Mouse (Mus musculus): ENCODE data around the gene Mia. TPM values are rescaled to one million over a fixed set of nuclear protein-coding genes. Genes with fewer than 3 reads are reported as not detected.

The Mia gene
- total RNA-seq (2014; rRNA removed): 4.3 and 20.6 TPM in 2 replicates
- 17.6 and 20.4 TPM in 2 replicates for polyA plus RNA-seq (2015; fragmentation: Nextera tagmentation; extraction: Ambion mirVana)

DNA sequence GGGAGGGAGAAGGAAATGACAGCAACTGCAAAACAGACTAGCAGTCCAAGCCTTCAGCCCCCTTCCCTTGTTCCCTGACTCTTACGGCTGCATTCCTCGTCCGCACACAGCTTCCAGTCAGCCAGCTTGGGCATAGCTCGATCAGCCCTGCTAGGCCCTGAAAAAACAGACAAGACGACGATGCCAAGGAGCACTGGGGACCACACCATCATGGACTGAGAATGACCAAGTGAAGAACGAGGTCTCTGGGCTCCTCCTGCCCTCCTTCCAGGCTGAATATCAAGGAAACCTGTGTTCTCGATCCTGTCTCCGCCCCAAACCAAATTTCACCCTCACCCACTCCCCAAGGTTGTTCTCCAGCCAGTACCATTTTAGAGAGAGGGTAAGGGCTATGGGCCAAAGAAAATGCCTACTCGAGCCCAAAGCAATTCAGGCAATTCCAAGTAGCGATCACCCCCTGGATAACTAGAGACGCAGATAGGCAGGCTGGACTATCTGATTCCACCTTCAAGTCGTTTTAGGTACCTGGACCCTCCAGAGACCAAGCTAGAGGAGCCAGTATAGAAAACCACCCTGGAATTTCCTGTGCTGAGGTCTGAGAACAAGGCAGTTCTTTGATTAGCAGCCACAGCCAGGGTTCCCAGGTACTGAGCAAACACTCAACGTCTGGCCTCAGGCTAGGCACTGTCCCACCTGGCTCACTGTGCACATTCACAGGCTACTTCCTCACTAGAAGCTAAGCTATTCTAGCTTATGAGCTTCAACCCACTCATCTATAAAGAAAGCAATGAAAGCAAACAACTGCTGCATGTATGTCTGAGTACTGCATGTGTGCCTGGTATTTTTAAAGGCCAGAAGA, at the start of gene Mia, which contains the start of gene Gm21983:
Gene Mia, minus strand, starts transcription at position 321 of the 859 bp plus-strand sequence.
Gene Gm21983, minus strand, starts transcription at position 250 of the 859 bp plus-strand sequence.
- H3K36me3 ChIP-seq (ENCODE audit: insufficient read depth, low read length): peaks cover 12% of the 10 kb centered on the region
- peak; percentile 28 for DNase-seq (ENCODE audit: low spot score)
- H3K27me3 ChIP-seq (ENCODE audit: insufficient read depth, low read length): no peaks in the 10 kb centered on the region
- TF ChIP-seq CTCF (IDR thresholded peaks at IDR 0.05): no peak
- 71% methylated on average over 14 of the region's 14 CpGs for WGBS
- H3K4me3 ChIP-seq (ENCODE audit: low read depth, low read length): no peak within 1 kb of the TSS
- H3K4me2 ChIP-seq (ENCODE audit: low read depth, low read length, poor library complexity, severe bottlenecking): no peak within 1 kb of the TSS
- no peak for ATAC-seq (ENCODE audit: low FRiP score)
- H3K9me3 ChIP-seq (ENCODE audit: low read length): no peaks in the 10 kb centered on the region
- no peaks in the 10 kb centered on the region for H3K4me1 ChIP-seq (ENCODE audit: insufficient read depth, low read length)
- H3K27ac ChIP-seq (ENCODE audit: low read depth, low read length): no peak within 1 kb of the TSS
- H3K9ac ChIP-seq (replicated peaks; ENCODE audit: low read length, poor library complexity, severe bottlenecking): 0 out of 2 replicates have a peak within 1 kb of the TSS, but pooled peaks have one; percentile 8

- Histone ChIP-seq H3K9me3 (ENCODE audit: low read length) (no peaks in the 10 kb centered on the region), H3K27ac (ENCODE audit: low read depth, low read length) (peak overlapping the region; percentile 81), H3K4me2 (ENCODE audit: low read depth, low read length, poor library complexity, severe bottlenecking) (peak overlapping the region; percentile 91), H3K4me3 (ENCODE audit: low read depth, low read length) (peak overlapping the region; percentile 78), H3K4me1 (ENCODE audit: insufficient read depth, low read length) (peaks cover 35% of the 10 kb centered on the region), H3K27me3 (ENCODE audit: insufficient read depth, low read length) (no peaks in the 10 kb centered on the region), H3K36me3 (ENCODE audit: insufficient read depth, low read length) (no peaks in the 10 kb centered on the region), H3K9ac (replicated peaks; ENCODE audit: low read length, poor library complexity, severe bottlenecking) (peak overlapping the region; percentile 86; the same call in 1 of the 2 replicates)
- WGBS: 15% methylated on average over 6 of the region's 6 CpGs
- no peak for DNase-seq (ENCODE audit: low spot score)
- no peak for TF ChIP-seq CTCF (IDR thresholded peaks at IDR 0.05)
- ATAC-seq (ENCODE audit: low FRiP score): no peak; the same call in 1 of the 2 replicates
Measured at GRCm38 (mm10) chr7:27228865-27229264, 47.9 kb upstream of the Mia start.

DNA sequence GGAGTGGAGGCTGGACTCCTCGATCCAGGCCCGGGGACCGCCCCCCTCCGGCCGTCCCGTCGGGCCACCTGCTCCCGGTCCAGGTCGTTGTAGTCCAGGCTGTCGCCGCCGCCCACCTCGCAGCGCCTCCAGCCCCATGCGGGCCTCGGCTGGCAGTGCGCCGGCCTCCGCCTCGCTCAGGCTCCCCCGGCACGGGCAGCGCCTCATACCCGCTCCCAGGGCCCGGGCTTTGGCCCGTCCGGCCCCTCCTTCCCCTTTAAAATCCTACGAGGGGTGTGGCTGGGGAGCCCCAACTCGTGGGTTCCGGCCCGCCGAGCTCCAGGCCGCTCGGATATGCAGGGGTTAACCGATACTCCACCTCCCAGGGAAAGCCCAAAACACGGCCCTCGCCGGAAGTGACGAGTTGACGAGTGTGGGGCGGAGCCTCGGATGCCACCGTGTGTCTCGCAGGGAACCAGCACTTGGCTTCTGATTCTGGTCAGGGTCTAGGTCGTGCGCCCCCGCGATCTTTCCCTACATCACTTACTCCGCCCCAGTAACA, 47.4 kb upstream of the Mia start, which contains the start of gene Itpkc:
Gene Itpkc, minus strand, starts transcription at position 381 of the 541 bp plus-strand sequence.
- DNase-seq (ENCODE audit: low spot score) (peak; percentile 96), ATAC-seq (ENCODE audit: low FRiP score) (peak; percentile 77)
- Histone ChIP-seq H3K27me3 (ENCODE audit: insufficient read depth, low read length) (no peaks in the 10 kb centered on the region), H3K9me3 (ENCODE audit: low read length) (no peaks in the 10 kb centered on the region), H3K9ac (replicated peaks; ENCODE audit: low read length, poor library complexity, severe bottlenecking) (peak within 1 kb of the TSS; percentile 86), H3K27ac (ENCODE audit: low read depth, low read length) (peak within 1 kb of the TSS; percentile 81), H3K4me2 (ENCODE audit: low read depth, low read length, poor library complexity, severe bottlenecking) (peak within 1 kb of the TSS; percentile 91), H3K4me1 (ENCODE audit: insufficient read depth, low read length) (peaks cover 33% of the 10 kb centered on the region), H3K36me3 (ENCODE audit: insufficient read depth, low read length) (no peaks in the 10 kb centered on the region), H3K4me3 (ENCODE audit: low read depth, low read length) (peak within 1 kb of the TSS; percentile 78)
- peak; percentile 46 for TF ChIP-seq CTCF (IDR thresholded peaks at IDR 0.05)
- WGBS: under 1% methylated on average over 48 of the region's 49 CpGs

GRCm38 (mm10) chr7:27227676-27228075, 46.7 kb upstream of the Mia start:
- no peak for TF ChIP-seq CTCF (IDR thresholded peaks at IDR 0.05)
- WGBS: 1% methylated on average over 10 of the region's 10 CpGs
- no peaks in the 10 kb centered on the region for H3K36me3 ChIP-seq (ENCODE audit: insufficient read depth, low read length)
- H3K4me3 ChIP-seq (ENCODE audit: low read depth, low read length): peak overlapping the region; percentile 78
- peak overlapping the region; percentile 86 for H3K9ac ChIP-seq (replicated peaks; ENCODE audit: low read length, poor library complexity, severe bottlenecking)
- DNase-seq (ENCODE audit: low spot score) (peak; percentile 6), ATAC-seq (ENCODE audit: low FRiP score) (no peak)
- H3K27me3 ChIP-seq (ENCODE audit: insufficient read depth, low read length): no peaks in the 10 kb centered on the region
- H3K9me3 ChIP-seq (ENCODE audit: low read length): no peaks in the 10 kb centered on the region
- H3K4me1 ChIP-seq (ENCODE audit: insufficient read depth, low read length): peaks cover 33% of the 10 kb centered on the region
- H3K4me2 ChIP-seq (ENCODE audit: low read depth, low read length, poor library complexity, severe bottlenecking): peak overlapping the region; percentile 91
- peak overlapping the region; percentile 81 for H3K27ac ChIP-seq (ENCODE audit: low read depth, low read length)

DNA sequence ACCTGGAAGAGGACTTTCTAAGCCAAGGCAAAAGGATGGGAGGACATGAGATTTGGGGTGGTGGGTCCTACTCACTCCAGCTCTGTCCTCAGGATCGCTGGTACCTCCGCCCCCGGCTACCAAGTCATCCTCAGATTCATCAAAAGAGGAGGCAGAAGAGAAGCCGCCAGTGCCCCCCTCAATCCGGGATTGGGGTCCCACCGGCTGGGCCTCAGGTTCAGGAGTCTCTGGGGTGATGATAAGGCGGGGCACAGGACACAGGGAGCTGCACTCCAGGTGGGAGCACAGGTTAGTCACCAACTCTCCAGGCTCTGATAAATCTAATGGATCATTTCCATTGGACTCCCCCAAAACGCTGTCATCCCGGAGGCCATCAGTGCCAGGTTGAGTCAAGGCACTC, 46.3 kb upstream of the Mia start:
- 26% methylated on average over 9 of the region's 9 CpGs for WGBS
- Histone ChIP-seq H3K27me3 (ENCODE audit: insufficient read depth, low read length) (no peaks in the 10 kb centered on the region), H3K9ac (replicated peaks; ENCODE audit: low read length, poor library complexity, severe bottlenecking) (peak overlapping the region; percentile 86), H3K4me2 (ENCODE audit: low read depth, low read length, poor library complexity, severe bottlenecking) (peak overlapping the region; percentile 91), H3K9me3 (ENCODE audit: low read length) (no peaks in the 10 kb centered on the region), H3K4me3 (ENCODE audit: low read depth, low read length) (peak overlapping the region; percentile 78), H3K4me1 (ENCODE audit: insufficient read depth, low read length) (peaks cover 33% of the 10 kb centered on the region), H3K36me3 (ENCODE audit: insufficient read depth, low read length) (no peaks in the 10 kb centered on the region), H3K27ac (ENCODE audit: low read depth, low read length) (peak overlapping the region; percentile 81; the same call in 1 of the 2 replicates)
- TF ChIP-seq CTCF (IDR thresholded peaks at IDR 0.05): no peak
- ATAC-seq (ENCODE audit: low FRiP score) (no peak), DNase-seq (ENCODE audit: low spot score) (no peak)

Data from midbrain, postnatal 0 days (tissue).